Mouse (Mus musculus): Measurements from ENCODE around the gene Nrap. TPM values are rescaled to one million over a fixed set of nuclear protein-coding genes. Genes with fewer than 3 reads are reported as not detected.

Gene Nrap
- polyA plus RNA-seq (2014; fragmentation: Illumina TruSeq; extraction: RNeasy Lipid Tissue Mini Kit (QIAGEN cat#74804); ENCODE audit: insufficient read depth, low read depth, low replicate concordance), result 0.87 TPM

GRCm38 (mm10) chr19:56389879-56390278 is at the start of gene Nrap:
Gene Nrap (minus strand): TSS chr19:56390037.

GRCm38 (mm10) chr19:56396669-56397621 is 7.1 kb upstream of the Nrap start, which contains the start of gene Casp7:
Gene Casp7 (plus strand): TSS chr19:56397129.

GRCm38 (mm10) chr19:56286866-56287265 is 103.0 kb downstream of the Nrap start, which contains the start of gene Habp2:
Gene Habp2 (plus strand): TSS chr19:56287137.

Other genes with a start within 250 kb of the Nrap start
- gene Habp2, start 102.9 kb downstream of the Nrap start, polyA plus RNA-seq (2014; fragmentation: Illumina TruSeq; extraction: RNeasy Lipid Tissue Mini Kit (QIAGEN cat#74804); ENCODE audit: insufficient read depth, low read depth, low replicate concordance), result not detected
- 14.2 TPM for gene Casp7, start 7.1 kb upstream of the Nrap start, polyA plus RNA-seq (2014; fragmentation: Illumina TruSeq; extraction: RNeasy Lipid Tissue Mini Kit (QIAGEN cat#74804); ENCODE audit: insufficient read depth, low read depth, low replicate concordance)
- 0.15 TPM for gene Plekhs1, start 71.6 kb upstream of the Nrap start, polyA plus RNA-seq (2014; fragmentation: Illumina TruSeq; extraction: RNeasy Lipid Tissue Mini Kit (QIAGEN cat#74804); ENCODE audit: insufficient read depth, low read depth, low replicate concordance)
- gene Dclre1a, start 158.2 kb upstream of the Nrap start, polyA plus RNA-seq (2014; fragmentation: Illumina TruSeq; extraction: RNeasy Lipid Tissue Mini Kit (QIAGEN cat#74804); ENCODE audit: insufficient read depth, low read depth, low replicate concordance), result 4.0 TPM
- 16.5 TPM for gene Nhlrc2, start 158.2 kb upstream of the Nrap start, polyA plus RNA-seq (2014; fragmentation: Illumina TruSeq; extraction: RNeasy Lipid Tissue Mini Kit (QIAGEN cat#74804); ENCODE audit: insufficient read depth, low read depth, low replicate concordance)